10 mouse cellular contexts compared by ENCODE assay signal in the genomic region with DNA sequence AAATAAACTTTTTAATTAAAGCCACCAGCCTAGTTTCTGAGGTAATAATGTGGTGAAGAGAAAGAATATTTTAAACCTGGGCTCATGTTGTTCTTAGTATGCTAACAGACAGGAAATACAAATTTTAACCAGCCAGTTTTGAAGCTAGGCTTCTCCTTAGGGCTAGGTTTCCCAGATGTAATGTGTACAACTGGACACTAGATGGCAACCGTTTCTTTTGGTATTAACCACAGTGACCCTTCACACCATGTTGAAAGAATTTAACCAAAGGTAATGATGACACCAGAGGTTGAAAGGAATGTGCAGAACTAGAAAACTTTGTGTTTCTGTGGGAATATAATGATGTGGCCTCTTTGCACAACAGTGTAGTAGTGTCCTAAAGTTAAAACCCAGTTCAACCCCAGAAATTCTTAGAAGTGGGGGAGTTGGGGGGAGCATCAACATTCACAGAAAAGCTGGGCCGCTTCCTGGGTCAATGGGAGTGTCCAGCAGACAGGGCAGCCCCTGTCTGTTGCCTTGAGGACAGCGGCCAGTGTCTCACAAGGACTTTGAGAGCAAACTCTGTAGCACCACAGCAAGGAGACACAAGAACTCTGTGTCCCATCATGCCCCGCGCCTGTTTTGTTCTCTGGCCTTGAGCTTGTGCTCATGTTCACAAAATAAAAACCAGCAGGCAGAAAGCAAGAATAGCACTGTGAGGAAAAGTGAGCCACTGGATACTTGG. TPM values are rescaled to one million over a fixed set of nuclear protein-coding genes. Genes with fewer than 3 reads are reported as not detected.
DNase-seq lines count a peak whose midpoint lies in the region; ATAC-seq and TF ChIP-seq lines count a peak whose summit lies in the region.
"Had no signal": no experiment of that assay in that cellular context is flagged by ENCODE, and none has a peak within 500 bp of the region (broad histone marks: within the 10 kb centered on the region; RNA-seq: fewer than 3 reads in every experiment).

No protein-coding gene starts in this region.

- 0 out of 2 replicates have a peak, but pooled peaks cover 5% of the 10 kb centered on the region for H3K4me1 ChIP-seq in cerebellum, adult 2 months (ENCODE audit: control insufficient read depth, insufficient read depth, low read length)
- peaks cover 4% of the 10 kb centered on the region; the same call in 1 of the 2 replicates for H3K4me1 ChIP-seq in kidney, embryonic 16.5 days (ENCODE audit: insufficient read depth, low read length)
- H3K4me1 ChIP-seq in midbrain, embryonic 12.5 days: no peaks in the 10 kb centered on the region

- 67% methylated on average over 5 of the region's 5 CpGs for WGBS in cerebellum, adult 2 months
- 59% methylated on average over 5 of the region's 5 CpGs for WGBS in kidney, embryonic 16.5 days
- 63% methylated on average over 5 of the region's 5 CpGs for WGBS in midbrain, embryonic 12.5 days

- H3K27me3 ChIP-seq in cerebellum, adult 2 months (ENCODE audit: control insufficient read depth, insufficient read depth, low read length): no peaks in the 10 kb centered on the region
- no peaks in the 10 kb centered on the region for H3K27me3 ChIP-seq in kidney, embryonic 16.5 days (ENCODE audit: insufficient read depth, low read length)
- H3K27me3 ChIP-seq in midbrain, embryonic 12.5 days: no peaks in the 10 kb centered on the region
- H3K27me3 ChIP-seq: hindbrain, embryonic 15.5 days; stomach, embryonic 15.5 days had no signal

- no peak overlapping the region for H3K4me2 ChIP-seq in kidney, embryonic 16.5 days (replicated peaks; ENCODE audit: low read depth, low read length)
- no peak overlapping the region for H3K4me2 ChIP-seq in midbrain, embryonic 12.5 days (replicated peaks)
- H3K4me2 ChIP-seq: hindbrain, embryonic 15.5 days; stomach, embryonic 15.5 days had no signal

- H3K36me3 ChIP-seq in kidney, embryonic 16.5 days (ENCODE audit: insufficient read depth, low read length): peaks cover 2% of the 10 kb centered on the region; the same call in 1 of the 2 replicates
- H3K36me3 ChIP-seq in midbrain, embryonic 12.5 days: no peaks in the 10 kb centered on the region
- H3K36me3 ChIP-seq: hindbrain, embryonic 15.5 days; stomach, embryonic 15.5 days had no signal

- H3K9me3 ChIP-seq in kidney, embryonic 16.5 days (ENCODE audit: low read length): no peaks in the 10 kb centered on the region
- no peaks in the 10 kb centered on the region for H3K9me3 ChIP-seq in midbrain, embryonic 12.5 days
- H3K9me3 ChIP-seq: hindbrain, embryonic 15.5 days; stomach, embryonic 15.5 days had no signal

- peak in 1 of 2 experiments; percentile 42 for DNase-seq in cerebellum, adult 2 months
- no peak for DNase-seq in cerebellum, adult 9-11 months
- DNase-seq in thymus, postnatal 0 days (ENCODE audit: low spot score): peak; percentile 46
- DNase-seq in thymus, adult 18-20 months: no peak
- no peak for DNase-seq in right cerebral cortex, adult 18-20 months

- TF ChIP-seq POLR2A in cerebellum, adult 2 months (IDR thresholded peaks at IDR 0.05; ENCODE audit: borderline replicate concordance, insufficient read depth, low read length): no peak

- TF ChIP-seq CTCF in cerebellum, adult 2 months (IDR thresholded peaks at IDR 0.05; ENCODE audit: borderline replicate concordance, insufficient read depth, low read depth, low read length): peak; percentile 10; the same call in 1 of the 2 replicates

- H3K27ac ChIP-seq in cerebellum, adult 2 months (ENCODE audit: insufficient read depth, low read length): no peak overlapping the region
- H3K27ac ChIP-seq in kidney, embryonic 16.5 days (ENCODE audit: low read length): no peak overlapping the region
- H3K27ac ChIP-seq in midbrain, embryonic 12.5 days (replicated peaks): no peak overlapping the region
- H3K27ac ChIP-seq: hindbrain, embryonic 15.5 days; stomach, embryonic 15.5 days had no signal

- no peak overlapping the region for H3K9ac ChIP-seq in kidney, embryonic 16.5 days (replicated peaks; ENCODE audit: low read length)
- no peak overlapping the region for H3K9ac ChIP-seq in midbrain, embryonic 12.5 days (replicated peaks)
- H3K9ac ChIP-seq: hindbrain, embryonic 15.5 days; stomach, embryonic 15.5 days had no signal

- ATAC-seq in erythroblast, adult 5-6 weeks (replicated peaks; ENCODE audit: low FRiP score, poor library complexity, severe bottlenecking): peak; percentile 45; the same call in 1 of the 2 replicates
- ATAC-seq in kidney, embryonic 16.5 days (ENCODE audit: low FRiP score, low TSS enrichment): peak; percentile 31
- peak; percentile 55; the same call in 1 of the 2 replicates for ATAC-seq in midbrain, embryonic 12.5 days (ENCODE audit: low FRiP score, low read depth)

- no peak overlapping the region for H3K4me3 ChIP-seq in cerebellum, adult 2 months (replicated peaks; ENCODE audit: insufficient read depth, low read depth, low read length)
- H3K4me3 ChIP-seq in kidney, embryonic 16.5 days (ENCODE audit: low read length): no peak overlapping the region
- H3K4me3 ChIP-seq in midbrain, embryonic 12.5 days: no peak overlapping the region
- H3K4me3 ChIP-seq: hindbrain, embryonic 15.5 days; stomach, embryonic 15.5 days had no signal

RNA-seq across cellular contexts. Expression of a gene that starts 54.6 kb away (rescaled TPM):
- polyA plus RNA-seq in cerebellum, adult 2 months (2012; rRNA removed): 29.1 and 29.6 TPM in 2 replicates
- 8.6 and 9.3 TPM in 2 replicates for polyA plus RNA-seq in thymus, postnatal 0 days (2015; fragmentation: Nextera tagmentation; extraction: Ambion mirVana)
- total RNA-seq in erythroblast, adult 5-6 weeks (2015; ENCODE audit: low replicate concordance): not detected in 2 replicates
- 0.51 and 1.7 TPM in 2 replicates for total RNA-seq in erythroblast, adult 5-6 weeks (2017; ENCODE audit: low replicate concordance)
- polyA plus RNA-seq in kidney, embryonic 16.5 days (2015; fragmentation: Nextera tagmentation; extraction: Ambion mirVana): 13.2 and 13.8 TPM in 2 replicates
- 16.8 and 18.3 TPM in 2 replicates for polyA plus RNA-seq in midbrain, embryonic 12.5 days (2016; fragmentation: Nextera tagmentation; extraction: Ambion mirVana)
